Mouse (Mus musculus) liver, postnatal 0 days (tissue): ENCODE data around the gene Mok. TPM values are rescaled to one million over a fixed set of nuclear protein-coding genes. Genes with fewer than 3 reads are reported as not detected.

Experiments
- ATAC-seq: fragments of 200-750 bp; cut with Nextera tagmentation; 2 replicates; pipeline ENCODE4 v1.8.0; 2017; ENCODE audit warnings: mild to moderate bottlenecking, moderate library complexity
- DNase-seq: peaks from one replicate; pipeline ENCODE4 v3.0.0-alpha.2; 2016
- H3K27ac ChIP-seq: fragments of 300-500 bp; sonication (generic); 2 replicates; pipeline ENCODE4 v1.5.1; 2014; ENCODE audit warnings: antibody characterized with exemption, moderate library complexity, mild to moderate bottlenecking, low read depth
- H3K27me3 ChIP-seq: fragments of 300-500 bp; sonication (generic); 2 replicates; pipeline ENCODE4 v1.6.1; 2014; ENCODE audit warnings: low read length, control low read depth, mixed read lengths; ENCODE audit not compliant: insufficient read depth
- H3K36me3 ChIP-seq: fragments of 300-500 bp; sonication (generic); replicated peaks from 2 replicates; pipeline ENCODE4 v1.6.1; 2014; ENCODE audit warnings: mild to moderate bottlenecking, control low read depth, low read length, moderate library complexity, mixed read lengths; ENCODE audit not compliant: insufficient read depth
- H3K4me1 ChIP-seq: fragments of 300-500 bp; sonication (generic); 2 replicates; pipeline ENCODE4 v1.6.1; 2014; ENCODE audit warnings: antibody characterized with exemption, mild to moderate bottlenecking, control low read depth; ENCODE audit not compliant: insufficient read depth
- H3K4me2 ChIP-seq: fragments of 300-500 bp; sonication (generic); 2 replicates; pipeline ENCODE4 v1.6.1; 2014; ENCODE audit warnings: low read depth, mild to moderate bottlenecking, low read length, moderate library complexity, mixed read lengths
- H3K4me3 ChIP-seq: fragments of 300-500 bp; sonication (generic); 2 replicates; pipeline ENCODE4 v1.5.1; 2014; ENCODE audit warnings: low read depth, low read length
- H3K9ac ChIP-seq: fragments of 300-500 bp; sonication (generic); replicated peaks from 2 replicates; pipeline ENCODE4 v1.6.1; 2014; ENCODE audit warnings: mild to moderate bottlenecking, moderate library complexity
- H3K9me3 ChIP-seq: fragments of 300-500 bp; sonication (generic); 2 replicates; pipeline ENCODE4 v1.6.1; 2016; ENCODE audit warnings: mild to moderate bottlenecking, control low read depth, low read length, mixed read lengths
- CTCF ChIP-seq: sonication (generic); IDR thresholded peaks from 2 replicates; pipeline ENCODE4 v1.5.1; 2016; ENCODE audit warnings: antibody characterized with exemption, low read depth
- EP300 ChIP-seq: IDR thresholded peaks from 2 replicates; pipeline ENCODE4 v1.6.1; 2016; ENCODE audit warnings: antibody characterized with exemption, low read depth, mild to moderate bottlenecking
- WGBS: fragments of 180-500 bp; shearing (Covaris S2); extraction: QIAGEN DNeasy Blood & Tissue Kit; methylation state at CpG from one replicate; pipeline ENCODE4 v1.1.7; 2014; ENCODE audit not compliant: insufficient replicate concordance; 5-methylcytosine and 5-hydroxymethylcytosine counted together
- polyA plus RNA-seq: library from polyadenylated mRNA; unstranded; fragments of >200 nt; fragmentation: Nextera tagmentation; extraction: Ambion mirVana; gene quantifications from 2 replicates; pipeline ENCODE4 v1.2.1, GENCODE M21; 2015

Mok gene
- polyA plus RNA-seq, 1 experiment from 2014 or later, result 0.29 TPM

DNA sequence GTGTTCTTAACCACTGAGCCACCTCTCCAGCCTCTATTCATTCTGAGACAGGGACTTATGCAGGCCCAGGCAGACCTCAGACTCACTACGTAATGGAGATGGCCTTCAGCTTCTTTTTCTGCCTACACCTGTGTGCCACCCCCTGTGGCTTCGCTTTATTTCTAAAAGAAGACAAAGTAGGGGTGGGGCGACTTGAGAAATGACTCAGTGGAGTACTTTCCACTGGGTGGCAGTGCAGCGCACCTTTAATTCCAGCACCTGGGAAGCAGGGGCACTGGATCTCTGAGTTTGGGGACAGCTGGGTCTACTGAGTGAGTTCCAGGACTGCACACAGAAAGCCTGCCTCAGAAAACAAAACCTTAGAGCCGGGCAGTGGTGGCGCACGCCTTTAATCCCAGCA, 41.6 kb upstream of the Mok start:
- no peaks in the 10 kb centered on the region for H3K4me1 ChIP-seq
- no peak for DNase-seq
- TF ChIP-seq CTCF, result peak; percentile 34
- TF ChIP-seq EP300, result no peak
- 89% methylated on average over 7 of the region's 7 CpGs for WGBS
- no peak overlapping the region for H3K4me2 ChIP-seq
- H3K9me3 ChIP-seq, result no peaks in the 10 kb centered on the region
- H3K36me3 ChIP-seq, result peaks cover 35% of the 10 kb centered on the region
- H3K9ac ChIP-seq, result no peak overlapping the region
- no peak overlapping the region for H3K27ac ChIP-seq
- ATAC-seq, result no peak
- no peak overlapping the region for H3K4me3 ChIP-seq
- no peaks in the 10 kb centered on the region for H3K27me3 ChIP-seq

DNA sequence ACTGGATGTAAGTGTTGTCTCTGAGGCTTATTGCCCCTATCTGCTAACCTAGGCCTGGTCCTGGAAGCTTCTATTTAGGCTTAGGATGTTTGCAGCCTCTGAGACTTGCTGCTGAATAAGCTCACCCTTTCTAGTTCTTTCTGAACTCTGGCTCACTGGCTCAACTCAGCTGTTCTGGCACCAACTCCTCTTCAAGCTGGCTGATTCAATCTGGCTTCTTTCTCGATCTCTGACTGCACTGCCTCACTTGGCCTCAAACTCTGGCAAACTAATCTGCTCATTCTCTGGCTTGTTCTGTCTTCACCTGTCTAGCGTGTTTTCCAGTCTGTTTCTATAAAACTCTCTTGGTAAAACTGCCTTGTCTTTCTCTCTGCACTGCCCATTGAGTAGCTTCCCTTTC, 34.6 kb upstream of the Mok start:
- DNase-seq (no peak), ATAC-seq (no peak)
- Histone ChIP-seq H3K4me1 (peaks cover 14% of the 10 kb centered on the region), H3K27ac (no peak overlapping the region), H3K36me3 (peaks cover 53% of the 10 kb centered on the region), H3K9ac (no peak overlapping the region), H3K27me3 (no peaks in the 10 kb centered on the region), H3K9me3 (no peaks in the 10 kb centered on the region), H3K4me2 (no peak overlapping the region), H3K4me3 (no peak overlapping the region)
- 77% methylated on average over 2 of the region's 2 CpGs for WGBS
- no peak for TF ChIP-seq EP300
- no peak for TF ChIP-seq CTCF

GRCm38 (mm10) chr12:110871247-110871646, 30.5 kb upstream of the Mok start:
- Histone ChIP-seq H3K4me2 (no peak overlapping the region), H3K36me3 (peaks cover 43% of the 10 kb centered on the region), H3K27me3 (no peaks in the 10 kb centered on the region), H3K27ac (peak overlapping the region; percentile 66; the same call in 1 of the 2 replicates), H3K9me3 (no peaks in the 10 kb centered on the region), H3K4me3 (no peak overlapping the region), H3K4me1 (peaks cover 22% of the 10 kb centered on the region), H3K9ac (no peak overlapping the region)
- ATAC-seq (peak; percentile 81), DNase-seq (no peak)
- peak; percentile 80 for TF ChIP-seq EP300
- TF ChIP-seq CTCF, result no peak
- 66% methylated on average over 5 of the region's 5 CpGs for WGBS

DNA sequence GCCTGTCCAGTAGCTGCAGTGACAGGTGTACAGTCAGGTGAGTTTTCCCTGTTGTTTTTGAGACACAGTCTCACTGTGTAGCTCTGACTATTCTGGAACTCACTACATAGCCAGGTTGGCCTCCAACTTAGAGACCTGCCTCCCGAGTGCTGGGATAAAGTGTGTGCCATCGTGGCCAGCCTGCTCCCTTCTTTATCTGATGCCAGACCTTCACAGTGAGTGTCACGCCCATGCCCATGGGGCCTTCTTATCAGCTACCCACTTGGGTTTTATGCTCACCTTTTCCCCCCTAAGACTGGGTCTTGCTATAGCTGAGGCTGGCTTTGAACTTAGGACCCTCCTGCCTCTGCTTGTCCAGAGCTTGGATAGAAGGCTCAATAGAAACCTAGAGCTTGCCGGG, 29.4 kb upstream of the Mok start:
- H3K36me3 ChIP-seq, result peaks cover 36% of the 10 kb centered on the region
- WGBS, result 54% methylated on average over 4 of the region's 4 CpGs
- H3K4me2 ChIP-seq, result 0 out of 2 replicates have a peak overlapping the region, but pooled peaks have one; percentile 2
- H3K27me3 ChIP-seq, result no peaks in the 10 kb centered on the region
- no peak overlapping the region for H3K27ac ChIP-seq
- no peaks in the 10 kb centered on the region for H3K9me3 ChIP-seq
- H3K9ac ChIP-seq, result no peak overlapping the region
- no peak overlapping the region for H3K4me3 ChIP-seq
- no peak for ATAC-seq
- H3K4me1 ChIP-seq, result peaks cover 22% of the 10 kb centered on the region
- TF ChIP-seq EP300, result no peak
- no peak for TF ChIP-seq CTCF
- no peak for DNase-seq

- Histone ChIP-seq H3K27ac (peak overlapping the region; percentile 90), H3K9me3 (no peaks in the 10 kb centered on the region), H3K27me3 (no peaks in the 10 kb centered on the region), H3K36me3 (peaks cover 22% of the 10 kb centered on the region), H3K4me1 (peaks cover 19% of the 10 kb centered on the region), H3K4me3 (no peak overlapping the region), H3K4me2 (peak overlapping the region; percentile 56), H3K9ac (no peak overlapping the region; the same call in 1 of the 2 replicates)
- DNase-seq, result peak; percentile 53
- WGBS, result 71% methylated on average over 10 of the region's 10 CpGs
- TF ChIP-seq EP300 (no peak), CTCF (no peak)
- peak; percentile 83 for ATAC-seq
Observed at GRCm38 (mm10) chr12:110865989-110866388, 25.2 kb upstream of the Mok start.

GRCm38 (mm10) chr12:110865571-110865970, 24.8 kb upstream of the Mok start:
- no peak overlapping the region for H3K4me3 ChIP-seq
- ATAC-seq, result peak; percentile 92
- H3K4me2 ChIP-seq, result peak overlapping the region; percentile 56
- peaks cover 14% of the 10 kb centered on the region for H3K4me1 ChIP-seq
- no peak overlapping the region; the same call in 1 of the 2 replicates for H3K9ac ChIP-seq
- H3K9me3 ChIP-seq, result no peaks in the 10 kb centered on the region
- H3K36me3 ChIP-seq, result peaks cover 23% of the 10 kb centered on the region
- 64% methylated on average over 6 of the region's 6 CpGs for WGBS
- H3K27me3 ChIP-seq, result no peaks in the 10 kb centered on the region
- H3K27ac ChIP-seq, result peak overlapping the region; percentile 90
- DNase-seq, result peak; percentile 56
- no peak for TF ChIP-seq EP300
- no peak for TF ChIP-seq CTCF

DNA sequence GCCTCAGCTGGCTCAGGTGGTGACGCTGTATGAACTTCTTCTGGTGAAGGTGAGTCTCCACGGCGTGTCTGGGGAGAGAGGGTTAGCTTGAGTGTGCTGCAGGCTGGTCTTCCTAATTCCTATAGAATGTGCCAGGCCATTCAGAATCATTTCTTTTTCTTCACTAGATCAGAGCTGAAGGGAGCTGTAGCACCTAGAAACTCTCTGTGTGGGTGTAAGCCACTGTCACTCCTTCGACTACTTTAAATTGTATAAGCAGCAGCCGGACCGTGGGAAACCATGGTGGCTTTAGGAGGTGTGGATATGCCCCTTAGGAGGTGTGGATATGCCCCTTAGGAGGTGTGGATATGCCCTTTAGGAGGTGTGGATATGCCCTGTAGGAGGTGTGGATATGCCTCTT, 23.3 kb upstream of the Mok start:
- TF ChIP-seq EP300, result no peak
- no peak for TF ChIP-seq CTCF
- no peak for ATAC-seq

More for the DNA sequence above, 23.3 kb upstream of the Mok start:
- no peak overlapping the region for H3K4me3 ChIP-seq
- H3K4me2 ChIP-seq, result no peak overlapping the region
- no peak for DNase-seq
- 87% methylated on average over 6 of the region's 6 CpGs for WGBS
- no peaks in the 10 kb centered on the region for H3K9me3 ChIP-seq
- H3K36me3 ChIP-seq, result peaks cover 16% of the 10 kb centered on the region
- no peaks in the 10 kb centered on the region for H3K27me3 ChIP-seq
- no peak overlapping the region for H3K27ac ChIP-seq
- H3K9ac ChIP-seq, result no peak overlapping the region
- H3K4me1 ChIP-seq, result peaks cover 6% of the 10 kb centered on the region; the same call in 1 of the 2 replicates
